Mouse (Mus musculus) urinary bladder, postnatal 36 days (tissue): Measurements from ENCODE around the gene Ddx43.
"Not testable (repeated sequence)": the region's sequence is repeated elsewhere in the genome, so short reads cannot be mapped to it uniquely, and the experiment has no call there.

Source experiments
- DNase-seq, 2 experiments: peaks; one replicate each; pipeline ENCODE4 v3.0.0; 2022; ENCODE audit warnings: low spot score in 2 of 2, mixed read lengths in 1 of 2

Gene Ddx43

DNA sequence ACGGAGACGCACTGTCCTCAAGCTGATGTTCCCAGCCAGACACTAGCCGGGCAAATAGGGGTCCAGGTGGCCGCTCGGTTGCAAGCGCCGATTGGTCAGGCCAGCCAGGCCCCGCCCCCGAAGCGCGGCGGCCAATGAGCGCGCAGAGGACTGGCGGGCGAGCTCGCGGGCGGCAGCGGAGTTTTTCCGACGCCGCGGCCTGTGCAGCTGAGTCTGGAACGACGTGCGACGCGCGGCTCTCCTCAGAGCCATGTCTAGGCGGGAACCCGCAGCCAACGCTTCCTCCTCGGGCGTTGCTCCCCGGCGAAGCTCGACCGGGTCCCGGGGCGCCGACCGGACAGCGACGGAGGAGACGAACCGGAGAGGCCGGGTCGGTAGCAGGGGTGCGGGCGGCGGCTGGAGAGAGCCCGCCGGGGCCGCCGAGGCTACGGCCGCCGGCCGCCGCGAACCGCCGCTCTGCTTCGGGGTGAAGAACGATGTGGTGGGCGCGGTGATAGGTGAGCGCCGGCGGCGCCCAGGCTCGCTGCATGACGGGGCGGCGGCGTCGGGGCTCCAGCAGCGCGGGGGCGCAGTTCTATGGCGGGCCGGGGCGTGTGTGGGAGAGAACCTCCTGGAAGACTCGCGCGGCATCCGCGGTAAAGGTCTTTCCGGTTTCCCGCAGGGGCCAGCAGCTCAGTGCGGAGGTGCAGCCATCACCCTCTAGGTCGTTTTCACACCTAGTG is at the start of gene Ddx43:
Gene Ddx43, plus strand, starts transcription at position 148 of the 722 bp plus-strand sequence.
- peak; percentile 7 to 28 for DNase-seq

DNA sequence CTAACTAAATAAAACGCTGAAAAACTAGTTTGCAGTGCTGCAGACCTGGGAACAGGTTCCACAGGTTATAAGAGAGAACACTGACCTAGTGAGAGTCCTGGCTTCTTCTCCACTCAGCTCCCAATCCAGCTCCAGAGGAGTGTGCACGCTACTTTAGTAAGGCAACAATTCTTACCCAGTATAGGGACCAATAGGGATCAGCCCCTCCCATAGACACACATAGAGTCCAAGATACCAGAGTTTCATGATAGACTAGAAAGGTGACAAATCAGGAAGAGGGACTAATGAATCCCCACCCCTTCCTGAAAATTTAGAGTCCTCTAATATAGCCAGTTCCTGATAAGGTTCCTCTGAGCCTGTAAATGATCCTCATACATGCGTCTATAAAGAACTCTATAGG is 48.6 kb upstream of the Ddx43 start:
- peak in 1 of 2 experiments; percentile 5 for DNase-seq

DNA sequence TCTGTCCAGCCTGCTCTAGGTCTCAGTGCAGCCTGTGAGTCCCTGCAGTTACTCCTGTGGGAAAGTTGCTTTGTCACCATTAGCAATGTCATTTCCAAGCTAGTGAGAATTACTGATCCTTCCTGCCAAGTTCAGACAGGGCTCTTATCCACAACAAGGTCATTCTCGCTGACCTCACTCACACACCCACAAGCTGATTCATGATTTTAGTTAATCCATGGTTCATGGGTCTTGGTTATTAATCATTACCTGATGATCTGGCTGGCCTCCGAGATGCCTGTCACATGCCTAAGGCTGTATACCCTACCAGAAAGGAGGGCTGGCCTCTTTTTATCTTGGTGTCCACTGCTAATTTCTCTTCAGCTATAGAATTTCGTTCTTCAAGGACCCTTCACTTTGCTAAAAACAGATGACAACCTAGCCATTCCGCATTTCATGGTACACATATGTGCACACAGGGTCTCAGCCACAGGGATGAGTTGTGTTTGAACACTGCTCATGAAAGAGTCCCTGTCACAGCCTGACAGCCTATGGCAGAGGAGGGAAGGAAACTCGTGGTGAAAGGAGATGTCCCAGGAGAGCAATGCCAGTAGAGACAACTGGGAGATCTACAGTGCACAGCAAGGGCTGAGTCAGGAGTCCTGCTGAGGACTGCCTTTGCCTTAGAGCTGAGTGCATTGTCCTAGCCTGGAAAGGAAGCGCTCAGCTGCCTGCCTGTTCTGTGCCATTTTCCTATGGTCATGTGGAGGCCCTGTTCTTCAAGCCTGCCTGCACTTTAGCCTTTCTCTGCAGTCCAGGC is 47.2 kb upstream of the Ddx43 start:
- peak; percentile 58 for DNase-seq

DNA sequence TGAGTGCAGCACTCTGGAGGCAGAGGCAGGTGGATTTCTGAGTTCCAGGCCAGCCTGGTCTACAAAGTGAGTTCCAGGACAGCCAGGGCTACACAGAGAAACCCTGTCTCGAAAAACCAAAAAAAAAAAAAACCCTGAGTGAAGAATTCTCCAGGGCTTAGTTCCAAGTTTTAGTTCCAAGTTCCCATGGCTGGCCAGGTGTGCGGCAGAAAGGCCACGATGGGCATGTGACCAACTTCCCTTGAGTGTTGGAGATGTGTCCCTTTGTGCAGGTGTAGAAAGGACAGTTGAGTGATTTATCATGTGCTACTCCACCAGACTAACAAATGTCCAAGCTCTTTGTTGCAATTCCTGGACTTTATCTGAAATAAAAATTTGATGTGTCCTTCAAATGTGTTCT is 46.4 kb upstream of the Ddx43 start:
- not testable (repeated sequence) for DNase-seq

DNA sequence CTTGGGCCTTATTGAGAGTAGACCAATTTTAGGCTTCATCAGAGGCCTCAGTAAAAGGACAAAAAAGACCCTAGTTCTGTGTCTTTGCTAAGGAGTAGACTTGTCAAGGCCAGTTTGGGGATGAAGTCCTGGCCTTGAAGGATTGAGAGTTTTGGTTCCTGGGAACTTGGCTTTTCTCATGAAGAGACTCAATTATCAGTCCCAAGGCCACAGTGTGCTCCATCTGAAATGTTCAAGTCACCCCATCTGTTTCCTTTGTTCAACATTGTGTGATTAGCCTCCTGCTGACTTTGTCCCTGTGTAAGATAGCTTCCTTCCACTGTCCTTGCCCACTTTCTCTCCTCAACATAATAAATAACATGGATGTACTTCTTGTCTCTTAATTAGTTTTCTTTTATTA is 45.6 kb upstream of the Ddx43 start:
- DNase-seq = not testable (repeated sequence)

DNA sequence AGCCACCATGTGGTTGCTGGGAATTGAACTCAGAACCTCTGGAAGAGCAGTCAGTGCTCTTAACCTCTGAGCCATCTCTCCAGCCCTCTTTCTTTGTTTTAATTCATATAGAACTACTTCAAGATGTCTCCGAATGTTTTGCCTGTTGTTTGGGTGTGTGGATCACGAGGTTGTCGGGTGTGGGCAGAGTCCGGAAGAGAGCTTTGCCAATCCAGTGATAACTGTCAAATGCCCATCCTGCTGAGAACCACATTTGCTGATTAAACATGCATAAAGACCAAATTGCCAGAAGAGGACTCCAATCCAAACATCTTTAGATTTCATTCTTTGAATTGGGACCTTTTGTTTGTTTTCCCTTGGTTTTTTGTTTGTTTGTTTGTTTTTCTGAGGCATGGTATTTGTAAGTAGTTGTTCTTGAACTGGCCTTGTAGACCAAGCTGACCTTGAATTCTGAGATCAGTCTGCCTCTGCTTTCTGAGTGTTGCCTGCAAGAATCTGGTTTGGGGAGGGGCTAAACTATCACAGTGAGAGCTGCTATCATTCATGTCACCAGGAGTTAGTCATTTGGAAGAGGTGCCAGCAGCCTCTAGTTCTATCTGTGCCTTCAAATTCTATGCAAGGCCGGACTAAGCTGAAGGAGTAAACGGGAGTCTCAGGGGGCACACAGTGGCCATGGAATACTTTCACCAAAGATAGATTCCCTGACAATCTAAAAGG is 43.9 kb upstream of the Ddx43 start:
- DNase-seq = no peak

DNA sequence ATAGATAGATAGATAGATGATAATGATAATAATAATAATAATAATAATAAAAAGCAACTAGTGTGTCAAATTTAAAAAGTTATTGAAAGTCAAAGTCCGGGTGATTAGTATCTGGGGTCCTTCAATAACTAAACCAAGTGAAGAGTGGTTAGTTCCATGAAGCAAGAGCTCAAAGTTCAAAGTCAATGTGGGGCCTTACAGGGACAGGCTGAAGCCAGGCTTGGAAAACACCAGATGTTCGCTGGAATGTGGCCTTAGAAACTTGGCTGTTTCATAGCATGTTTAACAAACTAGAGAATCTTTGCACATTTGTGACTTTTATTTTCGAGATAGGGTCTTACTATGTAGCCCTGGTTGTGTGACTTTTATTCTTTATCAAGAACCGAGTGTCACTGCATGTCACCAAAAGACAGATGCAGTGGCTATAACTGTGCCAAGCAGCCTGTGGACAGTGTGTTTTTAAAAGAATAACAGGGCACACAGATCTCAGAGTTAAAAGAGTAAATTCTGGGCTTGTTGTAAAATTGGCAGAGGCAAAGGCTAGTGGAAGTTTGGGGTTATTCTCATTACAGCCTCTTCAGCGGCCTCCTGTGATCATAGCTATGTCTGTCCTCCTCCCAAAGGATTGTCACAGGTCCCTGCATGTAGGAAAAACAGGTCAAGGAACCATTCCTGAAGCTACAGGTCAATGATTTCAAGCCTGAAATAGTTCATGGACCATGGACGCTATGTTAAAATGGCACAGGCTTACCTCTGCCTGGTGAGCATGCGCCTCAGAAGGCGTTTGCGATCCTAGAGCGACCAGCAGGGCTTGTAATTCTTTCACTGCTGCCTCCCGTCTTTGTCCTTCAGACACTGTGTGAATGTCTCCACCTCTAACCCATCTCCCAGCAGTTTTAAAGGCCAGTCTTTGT is 40.7 kb upstream of the Ddx43 start:
- no peak for DNase-seq

DNA sequence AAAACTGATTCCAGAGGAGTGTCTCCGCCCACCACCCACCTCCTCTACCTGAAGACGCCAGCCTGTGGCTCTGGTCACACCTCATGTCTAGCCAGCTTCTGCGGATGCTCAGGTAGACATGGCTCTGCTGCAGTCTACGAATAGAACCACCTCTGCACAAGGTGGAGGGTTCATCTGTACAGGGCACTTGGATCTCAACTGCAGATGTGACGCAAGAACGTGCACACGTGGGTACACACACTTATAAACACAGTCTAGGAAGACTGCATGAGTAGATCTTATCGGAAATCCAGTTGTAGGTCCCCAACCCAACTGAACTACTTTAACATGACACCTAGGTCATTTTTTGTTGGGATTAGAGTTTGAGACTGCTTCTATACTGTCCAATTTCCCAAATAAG is 40.0 kb upstream of the Ddx43 start, which contains the start of gene Gsta2:
Gene Gsta2, minus strand, starts transcription at position 178 of the 400 bp plus-strand sequence.
- DNase-seq = no peak

DNA sequence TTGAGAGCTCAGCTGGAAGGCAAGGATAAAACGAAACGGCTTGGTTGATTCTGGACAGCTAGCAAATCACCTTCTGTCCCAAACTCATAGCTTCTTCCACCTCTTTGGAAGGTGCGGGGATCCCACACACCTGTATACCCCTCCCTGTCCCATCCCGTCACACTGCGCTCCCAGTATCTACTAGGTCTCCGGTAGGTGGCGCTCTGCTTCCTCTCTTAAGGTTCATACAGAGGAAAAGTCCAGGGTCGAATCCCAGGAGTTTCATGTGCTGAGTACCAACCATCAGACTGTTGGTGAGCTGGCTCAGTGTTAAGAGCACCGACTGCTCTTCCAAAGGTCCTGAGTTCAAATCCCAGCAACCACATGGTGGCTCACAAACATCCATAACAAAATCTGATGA is 37.5 kb upstream of the Ddx43 start:
- peak; percentile 46 to 63 for DNase-seq

DNA sequence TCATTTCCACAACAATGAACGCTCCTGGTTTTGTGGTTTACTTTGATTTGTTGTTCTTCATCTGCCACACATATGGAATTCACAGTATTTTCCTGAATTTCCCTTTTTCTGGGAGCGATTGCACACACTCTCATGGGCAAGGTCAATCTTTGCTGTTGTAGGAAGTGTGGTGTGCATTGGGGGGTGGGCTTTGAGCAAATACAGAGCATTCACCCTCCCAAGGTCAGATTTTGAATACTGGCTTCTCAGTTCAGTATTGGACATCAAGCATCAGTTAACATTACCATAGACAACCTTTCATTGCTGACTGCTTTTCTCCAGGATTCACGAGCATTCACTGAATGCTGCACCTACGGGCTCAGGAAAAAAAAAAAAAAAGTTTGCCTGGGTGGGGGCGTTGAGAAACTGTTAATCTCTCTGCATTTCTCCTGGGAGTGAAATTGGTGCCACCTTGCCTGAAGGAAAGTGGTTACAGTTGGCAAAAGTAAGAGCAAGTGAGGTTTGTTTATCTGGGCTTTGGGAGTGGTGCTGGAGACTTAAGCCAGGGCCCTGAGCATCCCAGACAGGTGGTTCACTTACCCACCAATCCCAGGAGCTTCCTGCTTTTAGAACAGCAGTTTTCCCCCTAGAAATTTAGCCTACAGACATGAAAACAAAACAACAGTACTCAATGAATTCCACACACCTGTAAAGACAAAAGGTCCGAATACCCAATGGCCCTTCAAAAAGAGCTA is 35.7 kb upstream of the Ddx43 start:
- no peak for DNase-seq

DNA sequence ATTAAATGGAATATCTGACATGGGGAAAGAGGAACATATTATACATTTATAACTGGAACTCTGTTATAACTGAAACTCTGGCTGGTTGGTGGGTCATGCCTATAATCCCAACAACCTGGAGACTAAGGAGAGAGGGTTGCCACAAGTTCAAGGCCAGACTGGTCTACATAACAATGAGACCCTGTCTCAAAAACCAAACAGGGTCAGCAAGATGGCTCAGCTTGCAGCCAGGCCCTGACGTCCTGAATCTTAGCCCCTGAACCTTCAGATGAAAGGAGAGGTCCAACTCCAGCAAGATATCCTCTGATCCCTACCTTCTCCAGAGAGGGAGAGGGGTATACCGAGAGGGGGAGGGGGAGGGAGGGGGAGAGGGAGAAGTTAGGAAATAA is 35.1 kb upstream of the Ddx43 start:
- no peak for DNase-seq

DNA sequence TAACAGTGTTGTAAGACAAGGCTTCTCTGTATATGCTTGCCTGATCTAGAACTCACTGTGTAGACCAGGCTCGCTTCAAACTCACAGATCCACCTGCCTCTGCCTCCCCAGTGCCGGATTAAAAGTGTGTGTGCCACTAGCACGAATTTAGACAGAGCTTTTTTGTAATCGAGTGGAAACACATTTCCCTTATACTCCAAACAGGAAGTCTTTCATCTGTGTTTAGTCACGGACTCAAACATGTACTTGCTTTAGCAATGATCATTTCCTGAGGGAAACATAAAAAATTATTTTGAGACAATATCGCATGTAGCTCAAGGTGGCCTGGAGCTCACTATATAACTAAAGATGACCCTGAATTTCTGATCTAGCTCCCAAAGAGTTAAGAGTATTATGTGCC is 32.2 kb upstream of the Ddx43 start:
- no peak for DNase-seq

DNA sequence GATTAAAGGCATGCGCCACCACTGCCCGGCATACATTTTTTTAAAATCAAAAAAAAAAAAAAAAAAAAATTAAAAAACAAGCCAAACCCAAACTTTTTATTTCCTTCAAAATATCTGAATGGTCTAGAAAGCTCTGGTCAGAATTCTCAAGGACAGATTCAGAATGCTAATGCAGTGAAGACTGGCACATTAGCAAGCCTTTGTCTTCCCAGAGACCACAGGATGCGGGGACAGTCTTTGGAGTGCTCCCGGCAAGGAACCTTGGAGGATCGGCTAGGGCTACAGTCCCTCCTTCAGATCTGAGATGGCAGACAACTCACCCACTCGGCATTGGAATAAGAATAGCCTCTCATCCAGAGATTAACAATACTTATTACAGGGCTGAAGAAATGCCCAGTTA is 30.9 kb upstream of the Ddx43 start:
- DNase-seq = no peak

DNA sequence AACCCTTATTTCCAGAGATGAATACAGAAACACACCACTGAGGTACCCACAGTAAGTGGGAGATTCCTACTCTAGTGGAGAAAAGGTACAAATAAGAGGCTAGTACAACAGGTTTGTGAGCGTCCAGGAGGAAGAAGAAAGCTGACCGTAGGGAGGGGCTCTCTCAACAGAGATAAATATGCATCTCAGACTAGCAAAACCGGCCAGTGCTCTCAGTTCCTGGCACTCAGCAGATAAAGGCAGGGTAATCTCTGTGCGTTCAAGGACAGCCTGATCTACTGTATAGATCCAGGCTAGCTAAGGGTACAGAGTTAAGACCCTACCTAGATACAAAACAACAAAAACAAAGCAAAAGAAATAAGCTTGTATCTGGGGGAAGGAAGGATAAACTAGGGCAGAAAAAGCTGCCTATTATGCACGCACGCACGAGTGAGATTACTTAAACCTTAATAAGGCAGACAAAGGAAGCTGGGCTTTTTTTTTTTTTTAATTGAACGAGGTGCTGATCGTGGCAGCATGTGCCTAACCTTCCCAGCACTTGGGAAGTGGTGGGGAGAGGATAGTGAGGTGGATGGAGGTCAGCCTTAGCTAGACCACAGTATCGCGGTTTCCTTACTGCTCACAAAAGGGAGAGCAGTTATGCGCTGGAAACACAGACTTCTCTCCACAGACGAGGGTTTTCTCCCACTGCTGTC is 29.6 kb upstream of the Ddx43 start:
- no peak for DNase-seq

DNA sequence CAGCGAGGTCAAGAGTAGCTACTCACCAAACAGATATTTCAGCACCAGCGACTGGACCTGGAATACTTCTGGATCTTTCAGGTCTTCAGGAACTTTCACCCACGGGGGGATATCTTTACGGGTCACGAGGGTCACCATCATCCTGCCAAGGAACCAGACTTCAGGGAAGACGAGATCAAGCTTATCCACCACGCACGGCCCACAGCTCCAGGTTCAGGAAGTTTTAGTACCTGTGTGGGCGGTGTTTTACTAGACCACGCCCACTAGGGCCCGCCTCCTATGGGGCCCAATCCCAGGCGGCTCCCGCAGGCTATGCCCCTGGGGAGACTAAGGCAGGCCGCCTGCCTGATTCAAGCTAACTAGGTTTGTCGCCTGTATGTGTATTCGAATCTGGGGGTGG is 27.6 kb upstream of the Ddx43 start, which contains the start of gene Dppa5a:
Gene Dppa5a, minus strand, starts transcription at position 219 of the 400 bp plus-strand sequence.
- DNase-seq = not testable (repeated sequence)

DNA sequence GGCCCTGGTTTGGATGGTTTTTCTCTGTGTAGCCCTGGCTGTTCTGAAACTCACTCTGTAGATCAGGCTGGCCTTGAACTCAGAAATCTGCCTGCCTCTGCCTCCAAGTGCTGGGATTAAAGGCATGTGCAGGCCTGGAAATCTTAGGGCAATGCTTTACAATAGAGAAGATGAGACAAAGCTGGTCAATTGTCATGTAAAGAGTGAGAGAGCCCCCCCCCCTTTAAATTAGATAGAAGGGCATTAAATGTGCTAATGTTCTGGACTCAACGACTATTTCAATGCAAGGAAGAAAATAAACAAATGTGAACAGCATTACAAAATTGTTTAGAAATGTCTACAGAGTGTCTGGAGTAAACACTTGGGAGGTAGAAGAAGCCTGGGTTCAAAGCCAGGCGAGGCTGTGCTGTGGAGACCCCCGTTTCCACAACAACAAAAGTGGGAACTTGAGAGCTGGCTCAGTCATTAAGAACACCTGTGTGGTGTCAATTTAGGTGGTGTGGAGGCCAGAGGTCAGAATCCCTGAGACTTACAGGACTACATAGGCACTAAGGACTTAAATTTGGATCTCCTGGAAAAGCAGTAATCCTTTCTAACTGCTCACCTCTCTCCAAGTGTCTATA is 26.8 kb upstream of the Ddx43 start:
- DNase-seq = no peak

DNA sequence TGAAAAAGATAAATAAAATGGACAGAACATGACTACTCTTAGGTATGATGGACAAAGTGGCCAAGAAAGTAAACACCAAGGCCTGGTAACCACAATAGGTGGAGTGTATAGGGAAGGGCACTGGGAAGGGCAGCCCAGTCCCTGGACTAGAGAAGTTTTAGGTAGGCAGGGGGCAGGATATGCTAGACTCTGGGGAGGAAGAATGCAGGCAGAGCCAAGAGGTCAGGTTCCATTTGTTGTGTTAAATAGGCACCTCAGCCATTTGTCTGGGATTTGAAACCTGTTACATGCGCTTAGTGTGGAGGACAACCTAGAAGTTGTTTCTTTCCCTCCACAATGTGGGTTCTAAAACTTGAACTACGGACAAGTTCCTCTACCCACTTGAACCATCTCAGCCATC is 26.2 kb upstream of the Ddx43 start:
- no peak for DNase-seq

DNA sequence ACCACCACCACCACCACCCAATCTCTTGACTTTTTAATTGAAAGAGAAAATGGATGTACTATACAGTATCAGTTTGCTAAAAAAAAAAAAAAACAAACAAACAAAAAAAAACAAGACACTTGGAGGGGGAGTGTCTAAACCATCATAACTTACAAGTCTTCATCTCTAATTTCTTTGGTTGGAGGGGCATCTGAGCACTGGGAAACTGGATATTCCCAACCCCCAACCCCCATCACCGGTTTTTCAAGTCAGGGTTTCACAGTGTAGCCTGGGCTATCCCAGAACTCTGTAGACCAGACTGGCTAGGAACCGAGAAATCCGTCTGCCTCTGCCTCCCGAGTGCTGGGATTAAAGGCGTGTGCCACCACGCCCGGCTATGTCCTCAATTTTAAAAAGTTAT is 25.8 kb upstream of the Ddx43 start:
- DNase-seq = no peak

DNA sequence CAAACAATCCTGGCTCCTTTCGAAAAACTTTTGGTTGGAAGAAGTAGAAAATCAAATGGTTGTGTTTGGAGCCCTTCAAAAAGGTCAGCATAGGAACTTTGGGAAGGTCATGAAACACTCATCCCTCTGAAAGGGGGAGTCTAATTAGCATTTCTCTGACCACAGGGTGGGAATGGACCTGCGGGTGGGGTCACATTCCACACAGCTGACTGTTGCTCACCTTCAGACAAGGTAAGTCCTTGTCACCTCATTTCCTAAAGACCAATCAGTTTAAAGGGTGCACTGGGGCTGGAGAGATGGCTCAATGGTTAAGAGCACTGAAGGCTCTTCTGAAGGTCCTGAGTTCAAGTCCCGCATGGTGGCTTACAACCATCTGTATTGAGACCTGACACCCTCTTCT is 24.1 kb upstream of the Ddx43 start:
- DNase-seq = no peak
